Mouse (Mus musculus) large intestine, adult 2 months (tissue): ENCODE data around the gene Atoh7. TPM values are rescaled to one million over a fixed set of nuclear protein-coding genes. Genes with fewer than 3 reads are reported as not detected.
"Not testable (repeated sequence)": the region's sequence is repeated elsewhere in the genome, so short reads cannot be mapped to it uniquely, and the experiment has no call there.

Experiments used
- DNase-seq: peaks from one replicate; pipeline ENCODE4 v3.0.0-alpha.2; 2012; ENCODE audit warnings: low read depth, low spot score
- WGBS: fragments of 180-500 bp; shearing (Covaris S2); methylation state at CpG from one replicate; pipeline ENCODE4 v1.1.7; 2018; 5-methylcytosine and 5-hydroxymethylcytosine counted together
- polyA plus RNA-seq: library from polyadenylated mRNA; depleted of rRNA; stranded (reverse); fragments of >200 nt; gene quantifications from 2 replicates; pipeline ENCODE4 v1.2.3, GENCODE M21; 2012; rRNA removed

Atoh7 gene
- polyA plus RNA-seq: not detected in 2 replicates

DNA sequence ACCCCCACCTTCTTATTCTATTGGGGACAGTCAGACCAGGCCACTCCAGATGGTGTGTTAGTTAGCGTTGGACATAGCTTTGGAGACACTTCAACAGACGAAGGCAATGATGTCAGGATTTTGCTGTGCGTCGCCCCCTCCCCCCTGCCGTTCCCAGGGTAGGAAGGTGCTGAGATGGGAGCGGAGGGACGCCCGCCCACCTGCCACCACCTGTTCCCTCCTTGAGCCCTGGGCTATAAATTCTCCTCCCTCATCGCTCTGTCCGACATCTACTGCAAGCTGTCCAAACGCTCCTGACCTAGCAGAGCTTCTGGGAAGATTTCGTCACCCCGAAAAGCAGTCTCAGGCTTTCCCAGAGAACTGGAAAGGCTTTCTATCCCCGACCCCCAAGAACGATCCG lies at the start of gene Atoh7:
TSS of gene Atoh7 (plus strand) at position 131 of the 400 bp plus-strand sequence.
- DNase-seq: no peak
- 13% methylated on average over 16 of the region's 16 CpGs for WGBS

DNA sequence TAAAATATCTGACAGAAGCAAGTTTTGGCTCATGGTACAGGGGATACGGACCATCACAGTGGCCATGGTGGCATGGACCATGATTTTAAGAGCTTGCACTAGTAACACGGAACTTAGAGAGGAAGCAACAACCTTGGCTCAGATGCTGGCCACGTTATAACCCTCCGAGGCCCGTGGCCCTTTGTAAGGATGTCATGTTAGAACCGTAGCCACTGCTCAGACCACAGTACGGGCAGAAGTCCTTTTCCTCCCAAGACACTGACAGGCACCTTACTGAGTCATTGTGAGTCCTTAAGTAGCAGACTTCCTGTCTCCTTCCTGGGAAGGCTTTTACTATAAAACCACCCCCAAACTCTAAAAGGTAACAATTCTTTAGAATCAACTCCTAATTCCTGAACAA lies 48.2 kb upstream of the Atoh7 start:
- 85% methylated on average over 7 of the region's 7 CpGs for WGBS
- DNase-seq: no peak

DNA sequence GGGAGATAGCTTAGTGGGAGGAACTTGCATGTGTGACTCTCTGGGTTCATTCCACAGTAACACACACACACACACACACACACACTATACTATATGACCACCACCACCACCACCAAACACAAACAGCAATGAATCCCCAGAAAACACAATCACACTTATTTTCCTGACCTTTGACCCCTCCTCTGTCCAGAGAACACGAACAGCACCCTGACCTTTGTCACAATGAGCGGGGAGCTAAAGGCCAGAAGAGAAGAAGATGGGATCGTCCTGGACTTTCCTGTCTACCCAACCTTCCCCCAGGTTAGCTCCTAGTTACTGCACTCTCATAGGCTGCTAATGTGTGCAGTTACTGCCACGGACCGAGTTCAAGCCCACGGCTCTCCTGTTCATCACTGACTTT lies 47.4 kb upstream of the Atoh7 start:
- WGBS: 74% methylated on average over 6 of the region's 6 CpGs
- no peak for DNase-seq

DNA sequence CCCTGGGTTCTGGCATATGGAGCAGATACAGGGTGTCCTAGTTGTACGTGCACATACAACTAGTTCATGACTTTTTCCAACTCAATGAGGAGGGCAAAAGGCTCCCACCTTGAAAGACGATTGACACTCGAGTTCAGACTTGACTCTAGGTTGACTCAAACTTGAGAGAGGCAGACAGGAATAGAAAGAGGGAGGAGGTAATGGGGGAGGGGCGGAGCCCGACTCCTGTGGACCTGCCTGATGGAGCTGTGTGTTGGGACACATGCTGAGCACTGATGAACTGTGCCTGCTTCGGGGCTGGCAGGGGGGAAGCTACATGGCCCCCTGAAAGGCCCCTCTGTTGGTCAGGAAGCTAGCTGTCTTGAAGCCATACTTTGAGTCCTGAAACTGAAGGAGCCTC lies 46.4 kb upstream of the Atoh7 start:
- no peak for DNase-seq
- 69% methylated on average over 6 of the region's 6 CpGs for WGBS

DNA sequence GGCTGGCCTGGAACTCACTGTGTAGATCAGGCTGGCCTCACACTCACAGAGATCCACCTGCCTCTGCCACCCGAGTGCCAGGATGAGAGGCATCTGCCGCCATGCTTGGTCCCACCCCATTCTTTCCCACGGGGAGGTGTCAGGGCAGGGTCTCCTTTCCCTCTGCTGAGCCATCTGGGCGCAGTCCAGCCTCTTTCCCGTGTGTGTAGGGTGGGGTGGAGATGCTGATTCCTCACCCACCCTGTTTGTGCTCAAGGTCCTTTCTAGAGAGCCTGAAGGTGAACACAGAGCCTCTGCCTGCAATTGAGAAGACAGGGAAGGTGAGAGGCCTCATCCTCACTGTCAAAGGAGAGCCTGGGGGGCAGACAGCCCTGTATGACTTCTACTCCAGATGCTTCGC lies 45.4 kb upstream of the Atoh7 start:
- DNase-seq: not testable (repeated sequence)
- 78% methylated on average over 6 of the region's 6 CpGs for whole genome bisulfite sequencing

DNA sequence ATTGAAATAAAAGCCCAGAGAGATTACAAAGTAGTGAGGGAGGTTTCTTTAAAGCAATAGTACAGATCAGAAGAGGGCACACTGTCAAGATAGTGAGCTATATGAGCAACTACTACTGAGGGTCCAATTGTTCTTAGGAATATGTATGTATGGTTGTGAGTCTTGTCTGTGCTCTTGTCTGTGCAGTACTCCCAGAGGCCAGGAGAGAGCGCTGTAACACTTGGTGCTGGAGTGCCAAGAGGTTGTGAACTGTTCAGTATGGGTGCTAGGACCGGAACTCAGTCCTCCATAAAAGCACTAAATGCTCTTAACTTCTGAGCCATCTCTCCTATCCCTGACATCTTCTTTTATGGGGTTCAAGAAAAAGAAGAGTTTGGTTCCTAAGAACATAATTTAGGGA lies 44.9 kb upstream of the Atoh7 start:
- 79% methylated on average over 2 of the region's 2 CpGs for WGBS

DNA sequence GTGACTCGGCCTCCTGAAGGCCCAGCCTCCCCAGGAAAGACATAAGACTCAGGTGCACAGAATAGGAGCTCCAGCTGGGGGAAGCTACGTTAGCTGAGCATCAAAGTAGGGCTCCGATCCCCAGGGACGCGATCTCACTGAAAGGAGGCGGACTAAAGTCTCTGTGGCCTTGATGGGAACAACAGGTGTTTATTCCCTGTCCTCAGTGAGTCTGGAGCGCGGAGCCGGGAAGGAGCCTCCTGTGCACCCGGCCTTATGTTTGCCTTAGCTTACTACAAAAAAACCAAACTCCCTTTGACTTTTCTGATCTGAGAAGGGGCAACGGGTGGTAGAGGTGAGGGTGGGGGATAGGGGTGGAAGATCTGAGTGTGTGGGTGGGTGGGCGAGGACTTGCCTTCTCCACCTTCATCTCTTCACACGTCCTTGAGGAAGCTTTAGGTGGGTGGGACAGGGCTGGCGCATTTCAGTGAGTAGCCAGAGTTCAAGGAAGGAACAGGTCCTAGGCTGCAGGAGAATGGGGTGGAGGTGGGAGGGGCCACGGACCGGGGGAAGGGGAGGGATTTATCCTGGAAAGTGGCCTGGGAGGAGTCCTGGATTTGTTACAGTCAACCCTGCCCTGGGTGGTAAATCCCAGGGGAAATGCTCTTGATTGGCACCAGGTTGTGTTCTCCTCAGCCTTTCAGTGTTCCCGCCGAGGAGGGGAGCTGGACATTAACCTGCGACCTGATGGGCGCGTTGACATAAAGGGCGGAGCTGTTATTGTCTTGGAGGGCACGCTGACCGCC lies 42.3 kb upstream of the Atoh7 start:
- 20% methylated on average over 24 of the region's 24 CpGs for WGBS
- DNase-seq: peak; percentile 57

More for the DNA sequence above, 44.9 kb upstream of the Atoh7 start:
- no peak for DNase-seq

DNA sequence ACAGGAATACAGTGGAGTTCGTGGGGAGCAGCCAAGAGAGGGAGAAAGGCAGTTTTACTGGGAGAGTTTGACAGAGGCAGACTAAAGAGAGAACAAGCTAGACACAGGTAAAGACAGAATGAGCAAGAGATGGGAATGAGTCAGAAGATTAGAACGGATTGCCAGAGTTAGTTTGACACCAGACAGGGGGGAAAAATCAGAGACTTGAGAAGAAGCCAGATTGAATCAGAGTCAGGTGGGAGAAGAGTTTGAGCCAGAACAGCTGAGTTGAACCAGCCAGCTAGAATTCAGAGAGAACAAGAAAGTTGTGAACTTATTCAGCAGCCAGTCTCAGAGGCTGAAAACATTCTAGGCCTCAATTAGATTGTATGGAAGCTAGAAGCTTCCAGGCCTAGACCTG lies 39.6 kb upstream of the Atoh7 start, which contains the start of gene Pbld1:
TSS of gene Pbld1 (plus strand) at position 301 of the 400 bp plus-strand sequence.
- 78% methylated on average over 2 of the region's 2 CpGs for WGBS
- no peak for DNase-seq

DNA sequence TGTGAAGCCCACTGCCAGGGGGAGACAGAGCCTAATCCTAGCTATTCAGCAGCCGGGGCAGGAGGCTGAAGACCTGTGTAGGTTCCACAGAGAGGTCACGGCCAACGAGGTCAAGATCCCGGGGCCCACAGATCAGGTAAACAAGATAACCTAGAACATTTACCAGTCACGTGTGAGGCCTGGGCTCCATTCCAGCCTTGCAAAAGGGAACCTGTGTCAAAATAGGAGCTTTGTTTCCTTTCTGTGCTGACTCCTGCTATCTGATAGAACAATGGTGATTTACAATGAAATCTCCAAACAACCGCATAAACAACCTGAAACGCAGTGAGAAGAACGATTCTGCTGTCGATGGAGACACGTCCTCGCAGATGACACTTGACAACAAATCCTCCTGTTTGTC lies 39.0 kb upstream of the Atoh7 start:
- DNase-seq: no peak

DNA sequence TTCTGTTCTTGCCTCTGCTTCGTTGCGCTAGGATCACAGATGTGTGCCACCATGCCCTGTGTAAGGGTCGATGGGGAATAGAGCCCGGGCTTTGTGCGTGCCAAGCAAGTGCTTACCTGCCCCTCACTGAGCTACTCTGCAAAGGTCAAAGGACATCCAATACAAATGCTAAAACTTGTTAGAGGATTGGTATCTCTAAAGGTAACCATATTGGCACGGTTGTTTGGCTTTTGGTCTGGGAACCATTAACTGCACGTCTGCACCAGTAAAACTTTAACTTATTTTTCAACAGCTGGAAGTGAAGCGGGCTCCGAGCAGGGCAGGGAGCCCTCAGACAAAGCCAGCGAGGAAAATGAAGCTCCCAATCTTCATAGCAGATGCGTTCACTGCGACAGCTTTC lies 38.2 kb upstream of the Atoh7 start:
- 32% methylated on average over 12 of the region's 12 CpGs for WGBS

More for the DNA sequence above, 39.0 kb upstream of the Atoh7 start:
- WGBS: 20% methylated on average over 11 of the region's 11 CpGs

DNA sequence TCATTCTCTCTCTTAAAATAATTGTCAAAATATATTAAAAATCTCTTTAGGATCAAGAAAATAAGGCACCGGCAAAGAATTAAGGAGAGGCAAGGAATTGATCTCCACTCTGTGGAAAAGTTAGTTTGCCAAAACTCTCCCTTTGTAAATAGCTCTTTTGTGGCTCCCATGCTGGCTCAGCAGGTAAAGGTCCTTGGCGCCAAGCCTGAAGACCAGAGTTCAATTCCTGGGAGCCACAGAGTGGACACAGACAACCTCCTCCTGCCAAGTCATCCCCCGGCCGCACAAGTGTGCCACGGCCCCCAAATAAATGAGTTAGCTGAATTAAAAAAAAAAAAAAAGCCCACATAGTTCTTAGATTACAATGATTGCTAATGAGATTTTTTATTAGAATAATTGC lies 36.8 kb upstream of the Atoh7 start:
- WGBS: 55% methylated on average over 5 of the region's 5 CpGs
- DNase-seq: no peak

More for the DNA sequence above, 38.2 kb upstream of the Atoh7 start:
- no peak for DNase-seq

DNA sequence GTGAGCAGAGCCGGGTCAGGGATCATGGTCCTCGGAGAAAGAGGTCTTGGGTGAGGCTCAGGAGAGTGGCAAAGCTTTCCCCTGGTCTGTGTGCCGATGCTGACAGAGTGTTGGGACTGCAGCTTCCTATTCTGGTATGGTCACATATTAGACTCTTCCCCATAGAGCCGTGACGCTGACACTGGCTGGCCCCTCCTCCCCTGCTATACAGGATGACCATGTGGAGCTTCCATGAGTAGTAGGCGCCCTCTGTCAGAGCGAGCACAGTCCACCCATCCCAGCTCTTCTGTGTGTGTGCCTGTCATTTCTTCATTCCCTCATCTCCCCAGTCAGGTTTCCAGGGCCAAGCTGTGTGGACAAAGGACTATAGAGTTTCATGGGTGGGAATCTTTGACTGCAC lies 36.1 kb upstream of the Atoh7 start:
- no peak for DNase-seq
- WGBS: 78% methylated on average over 7 of the region's 7 CpGs

DNA sequence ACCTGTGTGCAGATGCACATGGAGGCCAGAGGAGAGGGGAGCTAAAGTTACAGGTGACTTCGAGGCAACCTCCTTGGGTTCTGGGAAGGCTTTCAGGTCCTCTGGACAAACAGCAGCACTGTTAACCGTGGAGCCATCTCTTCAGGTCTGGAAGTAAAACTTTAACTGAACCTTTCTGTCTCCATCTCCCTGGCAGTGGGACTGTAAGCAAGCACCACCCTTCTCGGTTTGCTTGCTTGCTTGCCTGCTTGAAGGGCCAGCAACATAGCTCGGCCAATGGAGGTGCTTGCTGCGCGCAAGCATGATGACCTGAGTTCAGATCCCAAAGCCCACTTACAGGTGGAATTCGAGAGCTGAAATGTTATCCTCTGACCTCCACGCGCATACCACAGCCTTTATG lies 34.9 kb upstream of the Atoh7 start:
- whole genome bisulfite sequencing: 74% methylated on average over 9 of the region's 9 CpGs
- no peak for DNase-seq

DNA sequence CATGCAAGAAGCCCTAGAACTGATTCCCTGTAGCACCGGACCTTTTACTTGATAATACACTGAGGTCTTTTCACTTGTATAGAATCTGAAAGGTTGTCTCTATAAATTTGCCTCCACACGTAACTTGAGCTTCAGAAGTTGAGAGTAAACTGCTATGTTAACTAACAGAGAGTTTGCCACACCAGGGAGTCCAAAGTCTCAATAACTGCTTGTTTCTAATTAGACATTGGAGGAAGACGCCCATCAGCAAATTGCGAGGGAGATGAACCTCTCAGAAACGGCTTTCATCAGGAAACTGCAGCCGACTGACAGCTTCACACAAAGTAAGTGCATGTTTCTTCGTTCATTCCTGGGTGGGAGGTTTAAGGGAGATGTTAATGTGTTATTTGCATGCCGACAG lies 33.9 kb upstream of the Atoh7 start:
- 41% methylated on average over 8 of the region's 8 CpGs for WGBS
- DNase-seq: no peak

DNA sequence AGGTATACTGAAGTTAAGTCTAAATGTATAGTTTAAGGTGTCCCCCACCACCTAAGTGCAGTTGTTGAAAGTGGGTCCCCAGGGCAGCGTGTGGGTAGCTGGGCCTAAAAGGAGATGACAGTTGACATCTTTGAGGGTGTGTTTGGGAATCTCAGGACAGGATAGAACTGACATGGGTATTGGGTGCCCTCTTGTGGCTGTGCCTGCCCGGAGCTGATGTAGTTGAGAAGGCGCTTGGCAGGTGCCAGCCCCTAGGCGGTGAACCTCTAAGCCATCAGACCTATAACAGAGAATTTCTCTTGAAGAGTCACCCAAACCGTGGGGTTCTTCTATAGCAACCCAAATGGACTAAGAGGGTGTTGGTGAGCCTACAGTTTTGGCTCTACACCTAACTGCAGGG lies 33.5 kb upstream of the Atoh7 start:
- WGBS: 5% methylated on average over 5 of the region's 5 CpGs
- no peak for DNase-seq

DNA sequence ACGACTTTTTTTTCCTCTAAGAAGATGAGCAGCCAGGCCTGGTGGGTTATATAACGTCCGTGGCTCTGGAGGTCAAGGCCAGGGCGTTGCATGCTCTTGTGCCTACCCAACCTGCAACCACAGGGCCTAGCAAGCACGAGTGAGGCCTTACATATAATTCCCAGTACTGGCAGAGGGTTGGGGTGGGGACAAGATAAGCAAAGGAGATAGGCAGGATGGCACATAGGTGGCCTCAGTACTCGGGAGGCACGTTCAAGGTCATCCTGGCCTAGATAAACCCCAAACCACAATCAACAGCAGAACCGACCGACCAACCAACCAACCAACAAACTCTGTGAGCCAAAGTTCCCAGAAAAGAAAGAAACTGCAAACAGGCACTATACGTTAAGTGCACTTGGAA lies 13.1 kb upstream of the Atoh7 start:
- 59% methylated on average over 10 of the region's 10 CpGs for WGBS

DNA sequence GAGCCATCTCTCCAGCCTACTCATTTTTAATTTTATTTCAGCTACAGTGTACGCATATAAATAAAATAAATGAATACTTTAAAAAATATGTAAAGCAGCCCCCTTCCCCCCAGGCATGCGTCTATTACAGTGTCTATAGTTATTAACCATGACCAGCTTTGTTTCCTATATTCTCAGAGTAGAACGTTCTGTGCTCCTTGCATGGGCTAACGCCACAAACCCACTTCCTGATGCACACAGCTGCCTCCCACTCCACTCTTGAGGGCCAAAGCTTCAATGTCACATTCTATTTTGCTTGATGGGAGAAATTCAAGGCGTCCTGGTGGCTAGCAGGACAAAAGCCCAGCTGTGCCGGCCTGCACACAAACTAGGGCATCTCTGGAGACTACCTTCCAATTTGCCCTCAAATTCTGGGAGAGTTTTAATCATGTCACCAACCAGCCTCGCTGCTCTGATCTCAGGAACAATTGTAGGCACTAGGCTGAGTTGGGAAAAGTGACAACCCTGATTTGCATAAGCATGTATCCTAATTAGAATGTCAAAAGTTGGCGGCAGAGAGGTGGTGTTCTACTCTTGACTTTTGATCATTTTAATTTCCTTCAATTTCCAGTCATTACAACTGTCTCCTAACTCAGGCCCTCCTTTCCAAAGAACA lies 10.2 kb upstream of the Atoh7 start:
- WGBS: 63% methylated on average over 8 of the region's 8 CpGs
- DNase-seq: no peak

More for the DNA sequence above, 13.1 kb upstream of the Atoh7 start:
- DNase-seq: no peak

DNA sequence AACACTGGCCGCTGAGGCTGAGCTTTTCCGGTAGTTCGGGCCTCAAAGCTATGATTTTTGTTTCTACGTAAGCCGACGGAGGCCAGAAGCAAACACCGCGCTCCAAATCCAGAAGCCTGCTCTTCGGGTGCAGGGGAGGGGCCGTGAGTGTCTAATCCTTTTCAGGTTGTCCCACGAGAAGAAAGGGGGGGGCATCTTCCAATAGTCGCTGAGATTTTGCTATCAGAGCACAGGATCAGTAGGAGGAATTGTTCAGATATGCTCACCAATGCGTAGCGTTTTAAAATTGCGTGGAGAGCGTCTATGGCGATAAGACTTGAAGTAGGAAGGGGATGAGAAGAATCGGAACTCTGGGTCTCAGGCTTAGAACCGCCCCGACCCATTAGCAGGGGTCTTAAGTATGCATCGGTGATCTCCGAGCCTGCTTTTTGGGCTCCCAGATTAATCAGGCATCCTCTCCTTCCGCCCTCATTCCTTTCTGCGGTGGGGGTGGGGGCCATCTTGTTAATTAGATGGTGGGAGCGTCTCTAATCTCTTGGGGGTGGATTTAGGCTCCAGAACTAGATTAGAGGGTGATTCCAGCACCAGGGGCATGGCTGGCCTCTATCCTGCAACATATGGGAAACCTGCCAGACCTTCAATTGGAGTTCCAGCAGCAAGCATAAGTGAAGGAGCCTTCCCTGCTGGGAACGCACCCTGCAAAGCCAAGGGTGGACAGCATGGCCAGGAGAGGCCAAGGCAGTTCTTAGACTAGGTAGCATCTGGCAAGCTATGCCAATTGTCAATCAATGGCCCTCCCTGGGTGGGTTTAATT lies 9.5 kb upstream of the Atoh7 start:
- WGBS: 12% methylated on average over 26 of the region's 26 CpGs
- DNase-seq: no peak

DNA sequence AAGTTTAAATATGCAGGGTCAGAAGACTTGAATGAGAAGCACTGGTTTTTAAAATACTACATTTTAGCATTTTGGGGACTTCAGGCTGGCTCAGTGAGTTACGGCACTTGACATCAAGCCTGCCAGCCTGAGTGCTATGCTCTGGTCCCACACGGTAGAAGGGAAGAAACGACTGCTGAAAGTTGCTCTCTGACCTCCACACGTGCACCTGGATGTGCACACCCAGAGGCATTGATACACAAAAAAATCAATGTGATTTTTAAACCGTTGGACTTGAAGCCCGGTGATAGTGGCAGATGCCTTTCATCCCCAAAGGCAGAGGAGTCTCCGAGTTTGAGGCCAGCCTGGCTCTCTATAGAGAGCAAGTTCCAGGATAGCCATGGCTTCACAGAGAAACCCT lies 7.5 kb upstream of the Atoh7 start:
- no peak for DNase-seq
- 59% methylated on average over 7 of the region's 7 CpGs for WGBS
